Mouse (Mus musculus): Measurements from ENCODE around the gene Cacna1d. TPM values are rescaled to one million over a fixed set of nuclear protein-coding genes. Genes with fewer than 3 reads are reported as not detected.
A peak's percentile ranks its signal among the peaks of the same experiment; 100 is the strongest.

Cacna1d gene
- polyA plus RNA-seq, 1 experiment from 2014 or later, result 2.2 TPM

GRCm38 (mm10) chr14:30457436-30457835, 33.8 kb downstream of the Cacna1d start:
- H3K4me3 ChIP-seq (ENCODE audit: low read depth, low read length), result no peak overlapping the region
- no peaks in the 10 kb centered on the region for H3K9me3 ChIP-seq (ENCODE audit: control insufficient read depth, low read length)
- no peaks in the 10 kb centered on the region for H3K4me1 ChIP-seq (replicated peaks; ENCODE audit: control insufficient read depth, insufficient read depth)
- H3K27ac ChIP-seq (replicated peaks), result no peak overlapping the region
- no peaks in the 10 kb centered on the region for H3K36me3 ChIP-seq (ENCODE audit: control insufficient read depth, insufficient read depth, low read length)
- H3K4me2 ChIP-seq (replicated peaks; ENCODE audit: low read depth), result no peak overlapping the region
- no peak overlapping the region for H3K9ac ChIP-seq (ENCODE audit: low read length)
- no peak for DNase-seq (ENCODE audit: low spot score)
- WGBS, result 62% methylated on average over 7 of the region's 7 CpGs
- no peaks in the 10 kb centered on the region for H3K27me3 ChIP-seq (ENCODE audit: control insufficient read depth, insufficient read depth, low read length)
- no peak for ATAC-seq (ENCODE audit: low FRiP score, low TSS enrichment)
- no peak for TF ChIP-seq EP300 (optimal IDR thresholded peaks at IDR 0.05)
- no peak for TF ChIP-seq CTCF (IDR thresholded peaks at IDR 0.05; ENCODE audit: low read depth)

- H3K4me1 ChIP-seq (replicated peaks; ENCODE audit: control insufficient read depth, insufficient read depth), result no peaks in the 10 kb centered on the region
- TF ChIP-seq EP300 (optimal IDR thresholded peaks at IDR 0.05), result no peak
- no peak for TF ChIP-seq CTCF (IDR thresholded peaks at IDR 0.05; ENCODE audit: low read depth)
- H3K27ac ChIP-seq (replicated peaks), result no peak overlapping the region
- no peaks in the 10 kb centered on the region for H3K36me3 ChIP-seq (ENCODE audit: control insufficient read depth, insufficient read depth, low read length)
- DNase-seq (ENCODE audit: low spot score), result no peak
- H3K27me3 ChIP-seq (ENCODE audit: control insufficient read depth, insufficient read depth, low read length), result no peaks in the 10 kb centered on the region
- no peak for ATAC-seq (ENCODE audit: low FRiP score, low TSS enrichment)
- 20% methylated on average over 13 of the region's 13 CpGs for WGBS
- H3K9ac ChIP-seq (ENCODE audit: low read length), result no peak overlapping the region
- peak overlapping the region; percentile 9; the same call in 1 of the 2 replicates for H3K4me2 ChIP-seq (replicated peaks; ENCODE audit: low read depth)
- no peak overlapping the region for H3K4me3 ChIP-seq (ENCODE audit: low read depth, low read length)
- no peaks in the 10 kb centered on the region for H3K9me3 ChIP-seq (ENCODE audit: control insufficient read depth, low read length)
These were observed 35.3 kb downstream of the Cacna1d start for GRCm38 (mm10) chr14:30455801-30456595.

GRCm38 (mm10) chr14:30439915-30440314, 51.3 kb downstream of the Cacna1d start:
- Histone ChIP-seq H3K4me2 (replicated peaks; ENCODE audit: low read depth) (no peak overlapping the region), H3K4me3 (ENCODE audit: low read depth, low read length) (no peak overlapping the region), H3K27ac (replicated peaks) (no peak overlapping the region), H3K9ac (ENCODE audit: low read length) (no peak overlapping the region), H3K27me3 (ENCODE audit: control insufficient read depth, insufficient read depth, low read length) (no peaks in the 10 kb centered on the region), H3K4me1 (replicated peaks; ENCODE audit: control insufficient read depth, insufficient read depth) (no peaks in the 10 kb centered on the region), H3K36me3 (ENCODE audit: control insufficient read depth, insufficient read depth, low read length) (no peaks in the 10 kb centered on the region), H3K9me3 (ENCODE audit: control insufficient read depth, low read length) (no peaks in the 10 kb centered on the region)
- no peak for ATAC-seq (ENCODE audit: low FRiP score, low TSS enrichment)
- no peak for DNase-seq (ENCODE audit: low spot score)
- WGBS, result 66% methylated on average over 3 of the region's 3 CpGs
- TF ChIP-seq CTCF (IDR thresholded peaks at IDR 0.05; ENCODE audit: low read depth), result no peak
- TF ChIP-seq EP300 (optimal IDR thresholded peaks at IDR 0.05), result no peak

- no peaks in the 10 kb centered on the region for H3K9me3 ChIP-seq (ENCODE audit: control insufficient read depth, low read length)
- ATAC-seq (ENCODE audit: low FRiP score, low TSS enrichment) (no peak), DNase-seq (ENCODE audit: low spot score) (no peak)
- H3K27me3 ChIP-seq (ENCODE audit: control insufficient read depth, insufficient read depth, low read length), result no peaks in the 10 kb centered on the region
- TF ChIP-seq EP300 (optimal IDR thresholded peaks at IDR 0.05), result no peak
- no peak for TF ChIP-seq CTCF (IDR thresholded peaks at IDR 0.05; ENCODE audit: low read depth)
- H3K4me1 ChIP-seq (replicated peaks; ENCODE audit: control insufficient read depth, insufficient read depth), result no peaks in the 10 kb centered on the region
- WGBS, result 87% methylated on average over 5 of the region's 5 CpGs
- H3K4me3 ChIP-seq (ENCODE audit: low read depth, low read length), result no peak overlapping the region
- H3K9ac ChIP-seq (ENCODE audit: low read length), result no peak overlapping the region
- H3K27ac ChIP-seq (replicated peaks), result no peak overlapping the region
- no peaks in the 10 kb centered on the region for H3K36me3 ChIP-seq (ENCODE audit: control insufficient read depth, insufficient read depth, low read length)
- H3K4me2 ChIP-seq (replicated peaks; ENCODE audit: low read depth), result no peak overlapping the region
These were observed 55.9 kb downstream of the Cacna1d start for GRCm38 (mm10) chr14:30435316-30435715.

- no peaks in the 10 kb centered on the region for H3K36me3 ChIP-seq (ENCODE audit: control insufficient read depth, insufficient read depth, low read length)
- TF ChIP-seq EP300 (optimal IDR thresholded peaks at IDR 0.05) (no peak), CTCF (IDR thresholded peaks at IDR 0.05; ENCODE audit: low read depth) (no peak)
- no peaks in the 10 kb centered on the region for H3K9me3 ChIP-seq (ENCODE audit: control insufficient read depth, low read length)
- ATAC-seq (ENCODE audit: low FRiP score, low TSS enrichment), result no peak
- no peaks in the 10 kb centered on the region for H3K27me3 ChIP-seq (ENCODE audit: control insufficient read depth, insufficient read depth, low read length)
- WGBS, result 74% methylated on average over 5 of the region's 5 CpGs
- no peak overlapping the region for H3K27ac ChIP-seq (replicated peaks)
- no peak for DNase-seq (ENCODE audit: low spot score)
- H3K4me3 ChIP-seq (ENCODE audit: low read depth, low read length), result no peak overlapping the region
- no peaks in the 10 kb centered on the region for H3K4me1 ChIP-seq (replicated peaks; ENCODE audit: control insufficient read depth, insufficient read depth)
- H3K4me2 ChIP-seq (replicated peaks; ENCODE audit: low read depth), result no peak overlapping the region
- no peak overlapping the region for H3K9ac ChIP-seq (ENCODE audit: low read length)
These were observed 60.8 kb downstream of the Cacna1d start for GRCm38 (mm10) chr14:30430446-30430845.

GRCm38 (mm10) chr14:30430026-30430425, 61.2 kb downstream of the Cacna1d start:
- H3K27ac ChIP-seq (replicated peaks), result no peak overlapping the region
- TF ChIP-seq CTCF (IDR thresholded peaks at IDR 0.05; ENCODE audit: low read depth) (no peak), EP300 (optimal IDR thresholded peaks at IDR 0.05) (no peak)
- DNase-seq (ENCODE audit: low spot score) (no peak), ATAC-seq (ENCODE audit: low FRiP score, low TSS enrichment) (no peak)
- no peak overlapping the region for H3K4me2 ChIP-seq (replicated peaks; ENCODE audit: low read depth)
- WGBS, result 75% methylated on average over 9 of the region's 9 CpGs
- H3K4me1 ChIP-seq (replicated peaks; ENCODE audit: control insufficient read depth, insufficient read depth), result no peaks in the 10 kb centered on the region
- no peaks in the 10 kb centered on the region for H3K9me3 ChIP-seq (ENCODE audit: control insufficient read depth, low read length)
- H3K27me3 ChIP-seq (ENCODE audit: control insufficient read depth, insufficient read depth, low read length), result no peaks in the 10 kb centered on the region
- no peak overlapping the region for H3K4me3 ChIP-seq (ENCODE audit: low read depth, low read length)
- no peaks in the 10 kb centered on the region for H3K36me3 ChIP-seq (ENCODE audit: control insufficient read depth, insufficient read depth, low read length)
- no peak overlapping the region for H3K9ac ChIP-seq (ENCODE audit: low read length)

Measured in stomach, postnatal 0 days (tissue).